Mouse (Mus musculus) neural tube, embryonic 15.5 days (tissue): Measurements from ENCODE around the gene Tnrc6a. TPM values are rescaled to one million over a fixed set of nuclear protein-coding genes. Genes with fewer than 3 reads are reported as not detected.
"Not testable (repeated sequence)": the region's sequence is repeated elsewhere in the genome, so short reads cannot be mapped to it uniquely, and the experiment has no call there.

ENCODE experiments used
- ATAC-seq: fragments of 200-750 bp; cut with Nextera tagmentation; 2 replicates; pipeline ENCODE4 v1.8.0; 2017; ENCODE audit warnings: mild to moderate bottlenecking, moderate TSS enrichment, moderate library complexity; ENCODE audit not compliant: low FRiP score
- H3K27ac ChIP-seq: fragments of 300-500 bp; sonication (generic); replicated peaks from 2 replicates; pipeline ENCODE4 v1.5.1; 2015; ENCODE audit warnings: mild to moderate bottlenecking, inconsistent platforms
- H3K27me3 ChIP-seq: fragments of 300-500 bp; sonication (generic); replicated peaks from 2 replicates; pipeline ENCODE4 v1.6.1; 2015; ENCODE audit warnings: inconsistent platforms
- H3K36me3 ChIP-seq: fragments of 300-500 bp; sonication (generic); 2 replicates; pipeline ENCODE4 v1.6.1; 2015; ENCODE audit warnings: inconsistent platforms
- H3K4me1 ChIP-seq: fragments of 300-500 bp; sonication (generic); 2 replicates; pipeline ENCODE4 v1.6.1; 2015; ENCODE audit warnings: inconsistent platforms
- H3K4me2 ChIP-seq: fragments of 300-500 bp; sonication (generic); 2 replicates; pipeline ENCODE4 v1.6.1; 2015; ENCODE audit warnings: inconsistent platforms, mild to moderate bottlenecking, moderate library complexity
- H3K4me3 ChIP-seq: fragments of 300-500 bp; sonication (generic); replicated peaks from 2 replicates; pipeline ENCODE4 v1.5.1; 2015; ENCODE audit warnings: mild to moderate bottlenecking, inconsistent platforms
- H3K9ac ChIP-seq: fragments of 300-500 bp; sonication (generic); replicated peaks from 2 replicates; pipeline ENCODE4 v1.6.1; 2015; ENCODE audit warnings: mild to moderate bottlenecking, inconsistent platforms
- H3K9me3 ChIP-seq: fragments of 300-500 bp; sonication (generic); replicated peaks from 2 replicates; pipeline ENCODE4 v1.6.1; 2016; ENCODE audit warnings: inconsistent platforms
- WGBS: fragments of 180-500 bp; shearing (Covaris S2); methylation state at CpG from one replicate; pipeline ENCODE4 v1.1.7; 2015; ENCODE audit warnings: mixed read lengths; 5-methylcytosine and 5-hydroxymethylcytosine counted together
- polyA plus RNA-seq: library from polyadenylated mRNA; unstranded; fragments of >200 nt; fragmentation: Nextera tagmentation; extraction: Ambion mirVana; gene quantifications from 2 replicates; pipeline ENCODE4 v1.2.1, GENCODE M21; 2015

Tnrc6a gene
- polyA plus RNA-seq = 51.6 and 53.7 TPM in 2 replicates

GRCm38 (mm10) chr7:123123665-123124298, at the start of gene Tnrc6a:
Gene Tnrc6a, plus strand, starts transcription at chr7:123123885.
- Histone ChIP-seq H3K27me3 (no peaks in the 10 kb centered on the region), H3K4me3 (peak within 1 kb of the TSS; percentile 86), H3K4me2 (peak within 1 kb of the TSS; percentile 67), H3K9ac (peak within 1 kb of the TSS; percentile 88), H3K9me3 (no peaks in the 10 kb centered on the region), H3K27ac (peak within 1 kb of the TSS; percentile 96), H3K36me3 (no peaks in the 10 kb centered on the region), H3K4me1 (peaks cover 34% of the 10 kb centered on the region)
- WGBS = under 1% methylated on average over 50 of the region's 55 CpGs
- ATAC-seq = peak; percentile 96

GRCm38 (mm10) chr7:123082236-123082635, 41.4 kb upstream of the Tnrc6a start:
- 71% methylated on average over 4 of the region's 4 CpGs for WGBS
- no peak overlapping the region for H3K4me3 ChIP-seq
- no peak overlapping the region for H3K9ac ChIP-seq
- no peaks in the 10 kb centered on the region for H3K27me3 ChIP-seq
- no peak overlapping the region for H3K4me2 ChIP-seq
- no peak for ATAC-seq
- H3K27ac ChIP-seq = no peak overlapping the region
- H3K9me3 ChIP-seq = no peaks in the 10 kb centered on the region
- peaks cover 34% of the 10 kb centered on the region for H3K4me1 ChIP-seq
- no peaks in the 10 kb centered on the region for H3K36me3 ChIP-seq

- Histone ChIP-seq H3K9me3 (no peaks in the 10 kb centered on the region), H3K4me1 (peaks cover 34% of the 10 kb centered on the region), H3K27me3 (no peaks in the 10 kb centered on the region), H3K36me3 (no peaks in the 10 kb centered on the region), H3K4me3 (no peak overlapping the region), H3K4me2 (peak overlapping the region; percentile 56), H3K9ac (no peak overlapping the region), H3K27ac (peak overlapping the region; percentile 90)
- WGBS = 12% methylated on average over 12 of the region's 12 CpGs
- ATAC-seq = peak; percentile 28
Observed at GRCm38 (mm10) chr7:123083441-123084123, 40.1 kb upstream of the Tnrc6a start.

GRCm38 (mm10) chr7:123084180-123084691, 39.4 kb upstream of the Tnrc6a start:
- 3% methylated on average over 7 of the region's 7 CpGs for WGBS
- H3K4me3 ChIP-seq = peak overlapping the region; percentile 25
- 0 out of 2 replicates have a peak overlapping the region, but pooled peaks have one; percentile 14 for H3K9ac ChIP-seq
- H3K27me3 ChIP-seq = no peaks in the 10 kb centered on the region
- peak overlapping the region; percentile 90 for H3K27ac ChIP-seq
- H3K4me2 ChIP-seq = peak overlapping the region; percentile 56
- H3K9me3 ChIP-seq = no peaks in the 10 kb centered on the region
- peaks cover 34% of the 10 kb centered on the region for H3K4me1 ChIP-seq
- H3K36me3 ChIP-seq = no peaks in the 10 kb centered on the region
- peak; percentile 91 for ATAC-seq

- no peaks in the 10 kb centered on the region for H3K36me3 ChIP-seq
- 6% methylated on average over 13 of the region's 13 CpGs for WGBS
- no peaks in the 10 kb centered on the region for H3K9me3 ChIP-seq
- 0 out of 2 replicates have a peak overlapping the region, but pooled peaks have one; percentile 14 for H3K9ac ChIP-seq
- peak overlapping the region; percentile 25 for H3K4me3 ChIP-seq
- H3K4me2 ChIP-seq = peak overlapping the region; percentile 56
- H3K4me1 ChIP-seq = peaks cover 34% of the 10 kb centered on the region
- peak; percentile 66; the same call in 1 of the 2 replicates for ATAC-seq
- no peaks in the 10 kb centered on the region for H3K27me3 ChIP-seq
- peak overlapping the region; percentile 90 for H3K27ac ChIP-seq
Observed at GRCm38 (mm10) chr7:123084708-123085107, 39.0 kb upstream of the Tnrc6a start.

GRCm38 (mm10) chr7:123088920-123089319, 34.8 kb upstream of the Tnrc6a start:
- H3K27ac ChIP-seq = no peak overlapping the region
- no peak overlapping the region for H3K4me2 ChIP-seq
- H3K4me1 ChIP-seq = peaks cover 21% of the 10 kb centered on the region
- no peaks in the 10 kb centered on the region for H3K9me3 ChIP-seq
- no peak for ATAC-seq
- H3K9ac ChIP-seq = no peak overlapping the region
- no peaks in the 10 kb centered on the region for H3K27me3 ChIP-seq
- no peaks in the 10 kb centered on the region for H3K36me3 ChIP-seq
- no peak overlapping the region for H3K4me3 ChIP-seq
- 90% methylated on average over 4 of the region's 4 CpGs for WGBS

GRCm38 (mm10) chr7:123096344-123097120, 27.2 kb upstream of the Tnrc6a start:
- no peak overlapping the region for H3K27ac ChIP-seq
- WGBS = 86% methylated on average over 12 of the region's 12 CpGs

GRCm38 (mm10) chr7:123097891-123098750, 25.6 kb upstream of the Tnrc6a start:
- no peaks in the 10 kb centered on the region for H3K9me3 ChIP-seq
- peak; percentile 90 for ATAC-seq
- H3K4me2 ChIP-seq = peak overlapping the region; percentile 19; the same call in 1 of the 2 replicates
- no peak overlapping the region for H3K4me3 ChIP-seq
- H3K36me3 ChIP-seq = no peaks in the 10 kb centered on the region
- H3K9ac ChIP-seq = no peak overlapping the region
- peaks cover 19% of the 10 kb centered on the region for H3K4me1 ChIP-seq
- WGBS = 20% methylated on average over 16 of the region's 16 CpGs
- no peaks in the 10 kb centered on the region for H3K27me3 ChIP-seq
- peak overlapping the region; percentile 82 for H3K27ac ChIP-seq

More at GRCm38 (mm10) chr7:123096344-123097120, 27.2 kb upstream of the Tnrc6a start:
- Histone ChIP-seq H3K4me3 (no peak overlapping the region), H3K4me2 (no peak overlapping the region), H3K9ac (no peak overlapping the region), H3K27me3 (no peaks in the 10 kb centered on the region), H3K4me1 (peaks cover 19% of the 10 kb centered on the region), H3K9me3 (no peaks in the 10 kb centered on the region), H3K36me3 (no peaks in the 10 kb centered on the region)
- no peak for ATAC-seq

- H3K9me3 ChIP-seq = no peaks in the 10 kb centered on the region
- 94% methylated on average over 3 of the region's 3 CpGs for WGBS
- no peak overlapping the region for H3K9ac ChIP-seq
- ATAC-seq = no peak
- no peak overlapping the region for H3K4me2 ChIP-seq
- no peaks in the 10 kb centered on the region for H3K27me3 ChIP-seq
- H3K27ac ChIP-seq = no peak overlapping the region
- H3K4me1 ChIP-seq = peaks cover 19% of the 10 kb centered on the region
- H3K36me3 ChIP-seq = no peaks in the 10 kb centered on the region
- H3K4me3 ChIP-seq = no peak overlapping the region
Observed at GRCm38 (mm10) chr7:123101295-123101694, 22.4 kb upstream of the Tnrc6a start.

GRCm38 (mm10) chr7:123105381-123105780, 18.3 kb upstream of the Tnrc6a start:
- H3K27ac ChIP-seq, H3K4me3 ChIP-seq, H3K4me2 ChIP-seq, H3K9ac ChIP-seq, H3K4me1 ChIP-seq, H3K36me3 ChIP-seq, H3K27me3 ChIP-seq, H3K9me3 ChIP-seq, ATAC-seq: not testable (repeated sequence)
- WGBS = 33% methylated on average over 1 of the region's 1 CpGs

- no peaks in the 10 kb centered on the region for H3K9me3 ChIP-seq
- H3K4me2 ChIP-seq = no peak overlapping the region
Observed at GRCm38 (mm10) chr7:123105906-123106305, 17.8 kb upstream of the Tnrc6a start.

More at GRCm38 (mm10) chr7:123105906-123106305, 17.8 kb upstream of the Tnrc6a start:
- H3K4me3 ChIP-seq = no peak overlapping the region
- no peaks in the 10 kb centered on the region for H3K36me3 ChIP-seq
- H3K9ac ChIP-seq = no peak overlapping the region
- H3K27me3 ChIP-seq = no peaks in the 10 kb centered on the region
- no peak for ATAC-seq
- H3K27ac ChIP-seq = no peak overlapping the region
- H3K4me1 ChIP-seq = no peaks in the 10 kb centered on the region
- 66% methylated on average over 1 of the region's 1 CpGs for WGBS
